Comparison of ENCODE assay signal across 12 mouse cellular contexts in the genomic region with DNA sequence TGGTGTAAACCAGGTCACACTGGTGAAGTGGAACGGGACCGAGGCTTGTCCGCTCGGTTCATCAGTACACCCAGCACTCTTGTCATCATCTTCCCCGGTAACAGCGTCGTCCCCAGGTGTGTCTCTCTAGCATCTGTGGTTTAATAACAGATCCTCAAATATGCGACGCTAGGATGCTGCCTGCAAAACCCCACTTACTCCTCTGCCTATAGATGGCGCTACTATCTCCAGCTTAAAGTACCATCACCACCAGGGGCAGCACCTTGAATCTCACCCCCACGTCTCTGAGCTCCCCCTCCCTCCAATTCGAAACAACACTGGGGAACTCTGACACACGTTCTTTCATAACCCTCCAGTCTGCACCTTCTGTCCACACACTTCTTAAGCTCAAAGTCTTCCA.
DNase-seq lines count a peak whose midpoint lies in the region; ATAC-seq and TF ChIP-seq lines count a peak whose summit lies in the region.
"Had no signal": no experiment of that assay in that cellular context is flagged by ENCODE, and none has a peak within 500 bp of the region (broad histone marks: within the 10 kb centered on the region; RNA-seq: fewer than 3 reads in every experiment).

No protein-coding gene starts in this region.

- no peak for ATAC-seq in kidney, postnatal 0 days (replicated peaks; ENCODE audit: low FRiP score, low read depth)
- ATAC-seq in common myeloid progenitor, adult 5-6 weeks (replicated peaks; ENCODE audit: low read depth, poor library complexity, severe bottlenecking) = peak; percentile 34
- no peak for ATAC-seq in inflammation-experienced regulatory T-cells, adult 6 months
- ATAC-seq: intestine, embryonic 15.5 days had no signal

- no peak for DNase-seq in kidney, postnatal 0 days (ENCODE audit: low spot score)
- no peak for DNase-seq in kidney, postnatal 14 days
- peak; percentile 22 for DNase-seq in thymus, postnatal 25 days
- no peak for DNase-seq in thymus, adult 2 months
- DNase-seq in thymus, postnatal 4 days = peak; percentile 39
- no peak for DNase-seq in ovary, postnatal 10 days (ENCODE audit: low spot score)
- DNase-seq: right cerebral cortex, postnatal 14 days had no signal

- no peaks in the 10 kb centered on the region for H3K27me3 ChIP-seq in kidney, postnatal 0 days (ENCODE audit: insufficient read depth, low read length)
- no peaks in the 10 kb centered on the region for H3K27me3 ChIP-seq in thymus, adult 2 months (ENCODE audit: control insufficient read depth, insufficient read depth, low read length)
- H3K27me3 ChIP-seq: intestine, embryonic 15.5 days; liver, embryonic 15.5 days had no signal

- no peak overlapping the region for H3K27ac ChIP-seq in kidney, postnatal 0 days
- H3K27ac ChIP-seq in thymus, adult 2 months (ENCODE audit: control insufficient read depth, insufficient read depth, low read length) = no peak overlapping the region
- H3K27ac ChIP-seq: intestine, embryonic 15.5 days; liver, embryonic 15.5 days had no signal

- no peak overlapping the region for H3K4me3 ChIP-seq in kidney, postnatal 0 days (replicated peaks; ENCODE audit: low read depth, low read length)
- H3K4me3 ChIP-seq in thymus, adult 2 months (ENCODE audit: control insufficient read depth, insufficient read depth, low read length) = no peak overlapping the region
- H3K4me3 ChIP-seq: intestine, embryonic 15.5 days; liver, embryonic 15.5 days; myocyte had no signal

- no peak overlapping the region for H3K9ac ChIP-seq in kidney, postnatal 0 days (ENCODE audit: low read depth, low read length)
- H3K9ac ChIP-seq: intestine, embryonic 15.5 days; liver, embryonic 15.5 days had no signal

- H3K4me2 ChIP-seq in kidney, postnatal 0 days (ENCODE audit: low read length) = no peak overlapping the region
- H3K4me2 ChIP-seq: intestine, embryonic 15.5 days; liver, embryonic 15.5 days had no signal

- WGBS in kidney, postnatal 0 days = 86% methylated on average over 13 of the region's 13 CpGs
- WGBS in thymus, adult 2 months = 17% methylated on average over 13 of the region's 13 CpGs

- peaks cover under 1% of the 10 kb centered on the region for H3K4me1 ChIP-seq in kidney, postnatal 0 days (replicated peaks; ENCODE audit: insufficient read depth, low read length)
- peaks cover 9% of the 10 kb centered on the region for H3K4me1 ChIP-seq in thymus, adult 2 months (replicated peaks; ENCODE audit: control insufficient read depth, insufficient read depth, low read length)
- H3K4me1 ChIP-seq: intestine, embryonic 15.5 days; liver, embryonic 15.5 days had no signal

- TF ChIP-seq CTCF in kidney, postnatal 0 days (IDR thresholded peaks at IDR 0.05; ENCODE audit: low read depth) = peak; percentile 45; the same call in 1 of the 2 replicates
- TF ChIP-seq CTCF in thymus, adult 2 months (IDR thresholded peaks at IDR 0.05; ENCODE audit: borderline replicate concordance, control insufficient read depth, extremely low read depth, insufficient read depth, low read length, poor library complexity) = no peak

- no peaks in the 10 kb centered on the region for H3K9me3 ChIP-seq in kidney, postnatal 0 days (replicated peaks; ENCODE audit: low read length)
- H3K9me3 ChIP-seq: intestine, embryonic 15.5 days; liver, embryonic 15.5 days had no signal

- no peaks in the 10 kb centered on the region for H3K36me3 ChIP-seq in kidney, postnatal 0 days (ENCODE audit: insufficient read depth, low read length)
- H3K36me3 ChIP-seq in thymus, adult 2 months (ENCODE audit: control insufficient read depth, insufficient read depth, low read length) = no peaks in the 10 kb centered on the region
- H3K36me3 ChIP-seq: intestine, embryonic 15.5 days; liver, embryonic 15.5 days had no signal

- TF ChIP-seq POLR2A in thymus, adult 2 months (IDR thresholded peaks at IDR 0.05; ENCODE audit: control insufficient read depth, extremely low read depth, insufficient read depth, low read length, poor library complexity) = no peak

Comparison
In these comparisons a context has a peak if more than half of its experiments do, and no peak if none do; other contexts are left out.
1. DNase-seq: peak in thymus, postnatal 25 days (single experiment) and thymus, postnatal 4 days (single experiment); none in kidney, postnatal 0 days (single experiment), kidney, postnatal 14 days (single experiment), thymus, adult 2 months (single experiment) and ovary, postnatal 10 days (single experiment).